Mouse (Mus musculus) layer of hippocampus, adult 11-12 months (tissue): Measurements from ENCODE around the gene Arhgef39.

Source experiments
- DNase-seq: peaks from one replicate; pipeline ENCODE4 v3.0.0; 2022; ENCODE audit warnings: low spot score

Gene Arhgef39

DNA sequence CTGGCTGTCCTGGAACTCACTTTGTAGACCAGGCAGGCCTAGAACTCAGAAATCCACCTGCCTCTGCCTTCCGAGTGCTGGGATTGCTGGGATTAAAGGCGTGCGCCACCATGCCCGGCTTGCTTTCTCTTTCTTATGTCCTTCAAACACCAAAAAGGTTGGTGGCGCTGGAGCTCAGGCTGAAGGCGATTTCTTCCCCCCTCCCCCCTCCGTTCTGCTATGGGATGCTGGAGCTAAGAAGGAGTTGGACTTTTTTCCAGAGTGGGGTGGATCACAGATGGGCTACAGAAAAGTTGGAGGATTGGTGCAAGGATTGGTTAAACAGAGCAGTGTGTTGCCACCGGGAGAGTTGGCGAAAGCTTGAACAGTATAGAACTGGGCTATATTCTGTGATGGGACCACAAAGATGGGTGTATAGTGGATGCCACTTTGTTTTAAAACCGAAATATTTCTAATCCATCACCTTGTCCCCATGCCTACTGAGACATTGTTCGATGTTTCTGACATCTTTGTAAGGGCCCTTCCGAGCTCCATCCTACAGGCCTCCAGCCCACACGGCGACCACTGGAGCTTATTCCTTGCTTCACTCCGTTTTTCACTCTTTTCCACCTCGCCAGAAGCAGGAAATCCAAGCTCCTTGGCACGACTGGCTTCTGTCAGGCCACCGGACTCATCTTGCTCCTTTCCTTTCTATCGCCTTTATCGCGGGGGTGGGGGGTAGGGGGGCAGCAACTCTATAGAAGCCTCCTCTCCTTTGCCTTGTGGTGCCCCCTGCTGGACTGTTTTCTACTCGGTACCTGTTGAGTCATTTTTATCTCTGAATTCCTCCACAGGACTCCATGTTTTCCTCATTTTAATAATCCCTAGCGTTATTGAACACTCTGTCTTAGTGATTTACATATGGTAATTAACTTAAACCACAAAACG is 20.3 kb downstream of the Arhgef39 start:
- peak; percentile 61 for DNase-seq

DNA sequence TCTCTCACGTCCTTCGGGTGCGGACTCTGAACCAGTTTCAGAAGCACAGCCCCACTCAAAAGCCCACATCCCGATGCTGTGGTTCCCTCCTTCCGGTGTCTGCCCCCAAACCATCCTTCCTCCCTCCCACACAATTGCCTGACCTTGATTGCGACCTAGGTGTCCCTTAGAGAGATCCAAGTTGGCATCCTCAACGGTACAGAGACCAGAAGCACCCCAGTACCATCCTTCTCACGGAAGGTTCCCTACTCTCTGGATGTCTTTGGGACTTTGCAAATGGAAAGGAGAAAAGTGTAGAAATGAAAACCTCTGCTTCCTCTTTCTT is 21.0 kb downstream of the Arhgef39 start:
- DNase-seq = no peak

DNA sequence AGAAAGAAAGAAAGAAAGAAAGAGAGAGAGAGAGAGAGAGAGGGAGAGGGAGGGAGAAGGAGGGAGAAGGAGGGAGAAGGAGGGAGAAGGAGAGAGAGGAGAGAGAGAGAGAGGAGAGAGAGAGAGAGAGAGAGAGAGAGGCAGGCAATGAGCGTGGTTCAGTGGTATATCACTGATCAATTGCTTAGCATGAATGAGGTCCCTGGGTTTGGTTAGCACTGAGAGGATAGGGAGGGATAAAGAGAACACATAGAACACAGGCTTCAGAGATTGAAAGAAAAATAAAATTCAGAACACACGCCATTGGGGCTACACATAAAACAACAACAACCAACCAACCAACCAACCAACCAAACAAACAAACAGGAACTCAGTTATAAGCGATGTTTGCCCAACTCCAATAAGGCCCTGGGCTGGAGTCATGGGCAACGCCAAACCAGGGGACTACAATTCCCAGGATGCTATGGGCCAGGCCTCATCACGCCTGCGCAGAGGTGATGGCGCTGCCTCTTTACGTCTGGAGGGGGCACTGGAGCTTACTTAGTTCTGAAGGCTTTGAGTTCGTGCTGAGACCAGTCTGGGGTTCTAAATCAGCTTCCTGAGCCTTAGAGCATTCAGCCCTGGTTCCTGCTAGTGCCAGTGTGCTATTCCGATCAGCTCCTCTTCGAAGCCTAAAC is 21.5 kb downstream of the Arhgef39 start:
- peak; percentile 90 for DNase-seq

DNA sequence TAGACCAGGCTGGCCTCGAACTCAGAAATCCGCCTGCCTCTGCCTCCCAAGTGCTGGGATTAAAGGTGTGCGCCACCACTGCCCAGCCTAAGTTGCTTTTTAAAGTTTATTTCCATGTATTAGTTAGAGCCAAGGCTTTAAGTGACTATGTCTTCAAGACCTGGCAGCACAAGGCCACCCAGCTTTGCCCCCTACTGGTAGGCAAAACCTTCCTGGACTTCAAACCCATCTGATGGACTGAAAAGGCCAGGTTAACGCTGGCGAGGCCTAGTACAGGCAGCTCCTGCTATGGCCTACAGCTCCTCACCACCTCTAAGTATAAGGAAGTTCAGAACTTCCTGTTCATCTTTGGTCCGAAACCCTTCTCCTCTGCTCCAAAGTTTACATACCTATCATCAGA is 22.9 kb downstream of the Arhgef39 start:
- DNase-seq = no peak

DNA sequence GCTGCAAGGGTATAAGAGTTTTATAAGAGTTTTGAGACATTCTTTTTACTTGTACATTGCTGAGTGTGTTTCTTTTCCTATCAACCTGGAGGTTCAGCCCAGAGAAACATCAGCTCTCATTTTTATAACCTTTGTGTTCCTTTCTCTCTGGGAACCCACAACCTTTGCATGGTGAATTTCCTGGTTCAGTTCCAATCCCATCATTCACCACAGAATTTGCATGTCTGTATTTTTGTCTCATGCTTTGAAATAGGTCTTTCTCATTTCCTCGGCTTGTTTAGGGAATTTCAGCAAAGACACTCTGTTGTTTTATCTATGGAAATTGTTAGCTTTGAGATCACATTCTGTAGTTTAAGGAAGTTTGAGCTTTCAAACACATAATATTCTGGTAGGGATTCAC is 25.9 kb downstream of the Arhgef39 start:
- no peak for DNase-seq

DNA sequence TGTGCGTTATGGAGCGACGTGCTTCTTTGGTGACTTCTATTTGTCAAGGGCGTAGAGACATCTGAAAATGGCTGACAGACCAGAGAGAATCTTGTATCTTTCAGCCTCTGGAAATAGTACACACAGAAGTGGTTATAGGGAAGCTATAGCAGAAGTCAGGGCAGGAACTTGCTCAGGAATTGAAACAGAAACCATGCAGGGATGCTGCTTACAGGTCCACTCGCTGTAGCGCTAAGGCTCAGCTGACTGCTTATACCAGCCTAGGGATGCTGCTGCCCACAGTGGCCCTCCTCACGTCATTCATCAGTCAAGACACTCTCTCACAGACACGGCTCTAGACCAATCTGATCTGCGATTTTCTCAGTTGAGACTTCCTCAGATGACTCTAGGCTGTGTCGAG is 29.2 kb downstream of the Arhgef39 start:
- DNase-seq = no peak

DNA sequence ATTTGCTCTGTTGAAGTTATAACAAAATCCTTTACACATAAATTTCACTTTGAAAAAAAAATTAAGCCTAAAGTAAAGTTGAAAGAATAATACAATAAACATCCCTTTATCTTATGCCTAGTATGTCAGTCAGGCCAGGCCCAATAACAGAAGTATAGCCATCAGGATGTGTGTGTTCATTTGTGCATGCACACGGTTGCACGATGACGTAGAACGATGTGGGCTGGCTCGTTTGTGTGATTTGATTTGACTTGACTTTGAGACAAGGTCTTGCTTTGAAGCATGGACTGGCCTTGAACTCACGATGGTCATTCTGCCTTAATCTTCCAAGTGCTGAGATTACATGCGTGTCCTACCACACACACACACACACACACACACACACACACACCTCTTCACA is 32.6 kb downstream of the Arhgef39 start:
- no peak for DNase-seq

DNA sequence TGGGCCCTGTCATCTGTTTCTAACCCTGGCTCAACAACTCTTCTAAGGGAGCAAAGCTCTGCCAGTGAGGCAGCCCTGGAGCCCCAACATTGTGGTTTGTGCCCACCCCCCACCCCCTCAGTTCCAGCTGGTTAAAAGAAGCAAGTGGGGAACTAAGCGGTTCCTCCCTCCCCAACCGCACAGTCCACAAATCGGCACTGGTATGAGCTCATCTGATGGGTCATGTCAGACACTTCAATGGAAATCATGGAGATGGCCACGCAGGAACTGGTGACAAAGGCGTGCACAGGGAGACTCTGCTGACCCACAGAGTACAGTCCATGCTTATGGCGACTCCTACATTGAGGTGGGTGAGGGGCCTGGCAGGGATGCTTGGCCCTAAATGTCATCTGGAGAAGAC is 33.6 kb downstream of the Arhgef39 start:
- no peak for DNase-seq

DNA sequence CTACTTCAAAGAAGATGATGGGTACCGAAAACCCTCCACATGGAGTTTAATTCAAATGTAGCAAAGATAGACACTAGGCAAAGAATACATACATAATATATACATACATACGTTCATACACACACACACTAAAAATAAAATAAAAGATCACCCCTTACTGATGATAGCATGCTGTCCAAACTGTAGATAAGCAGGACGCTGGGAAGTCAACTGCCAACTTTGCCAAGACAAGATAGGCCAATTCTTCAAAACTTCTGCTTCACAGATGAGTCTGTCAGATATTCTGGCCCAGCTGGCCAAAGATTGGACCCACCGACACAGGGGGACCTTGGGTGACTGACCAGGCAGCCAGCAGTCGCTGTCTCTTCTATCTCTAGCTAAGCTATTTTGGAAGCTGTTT is 36.4 kb downstream of the Arhgef39 start:
- no peak for DNase-seq

DNA sequence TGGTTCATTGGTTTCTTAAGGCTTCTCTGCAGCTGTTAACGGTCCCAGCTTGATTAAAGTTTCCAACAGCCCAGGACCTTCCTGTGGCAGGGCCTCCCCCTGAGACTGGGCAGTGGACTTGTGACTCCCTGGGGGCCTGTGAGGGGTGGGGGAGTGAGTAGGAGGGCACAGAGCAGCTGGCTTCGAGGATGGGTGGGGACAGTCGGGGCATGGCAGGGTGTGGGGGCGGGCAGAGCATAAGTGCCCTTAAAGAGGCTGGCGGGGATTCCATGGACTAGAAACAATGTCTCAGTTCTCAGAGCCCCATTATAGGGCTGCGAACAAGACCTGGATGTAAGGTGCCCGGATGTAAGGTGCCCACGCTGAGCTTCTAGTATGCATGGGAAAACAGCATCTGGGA is 42.4 kb downstream of the Arhgef39 start:
- no peak for DNase-seq

DNA sequence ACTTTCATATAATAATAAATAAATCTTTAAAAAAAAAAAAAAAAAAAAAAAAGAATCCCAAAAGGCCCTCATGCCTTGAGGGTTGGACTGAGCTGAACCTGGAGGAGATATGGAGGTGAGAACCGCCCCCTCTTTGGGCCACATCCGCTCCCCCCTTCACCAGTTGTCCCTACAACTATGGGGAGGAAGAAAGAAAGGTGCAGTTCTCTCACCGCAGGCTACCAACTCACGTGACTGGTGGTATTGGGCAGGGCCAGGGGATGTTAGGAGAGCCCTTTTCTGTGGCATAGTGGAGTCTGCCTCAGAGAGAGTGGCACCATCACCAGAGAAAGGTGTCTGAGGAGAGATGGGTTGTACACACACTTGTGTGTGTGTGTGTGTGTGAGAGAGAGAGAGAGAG is 43.0 kb downstream of the Arhgef39 start:
- no peak for DNase-seq

DNA sequence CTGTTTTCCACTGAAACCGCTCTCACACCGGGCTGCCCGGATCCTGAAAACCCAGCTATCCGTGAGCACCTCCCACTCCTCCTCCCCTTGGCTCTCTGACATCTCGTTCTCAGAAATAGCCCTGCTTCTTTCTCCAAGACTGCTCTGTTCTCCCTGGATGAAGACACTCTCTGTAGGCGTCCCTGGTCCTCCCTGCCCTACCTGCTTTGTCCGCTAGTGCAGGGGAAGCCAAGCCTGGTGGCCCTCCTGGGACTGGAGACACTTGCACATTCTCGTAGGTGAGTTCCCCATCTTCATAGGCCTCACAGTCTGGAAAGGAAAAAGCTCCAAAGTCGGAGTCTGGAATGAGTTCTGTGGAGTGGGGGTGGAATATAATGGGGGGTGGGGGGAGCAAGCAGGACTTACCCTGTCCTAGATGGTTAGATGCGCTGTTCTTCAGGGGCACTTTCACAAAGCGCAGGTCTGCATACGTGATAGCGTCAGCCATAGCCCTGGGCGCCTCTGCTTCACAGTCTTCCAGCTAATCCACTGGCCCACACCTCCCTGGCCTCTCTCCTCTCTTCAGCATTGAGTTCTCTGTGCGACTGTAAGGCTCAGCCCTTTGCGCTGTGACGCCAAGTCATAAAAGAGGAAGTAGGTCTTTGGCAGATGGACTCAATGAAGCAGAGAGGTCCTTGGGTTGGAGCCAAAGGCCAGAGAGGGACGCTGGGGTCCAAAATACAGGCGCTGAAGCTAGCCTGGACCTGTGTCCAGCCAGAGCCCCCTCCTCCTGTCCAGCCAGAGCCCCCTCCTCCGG is 45.3 kb downstream of the Arhgef39 start, which contains the start of gene Cd72:
Gene Cd72 (minus strand): TSS at position 588 of the 796 bp plus-strand sequence.
- DNase-seq = no peak

DNA sequence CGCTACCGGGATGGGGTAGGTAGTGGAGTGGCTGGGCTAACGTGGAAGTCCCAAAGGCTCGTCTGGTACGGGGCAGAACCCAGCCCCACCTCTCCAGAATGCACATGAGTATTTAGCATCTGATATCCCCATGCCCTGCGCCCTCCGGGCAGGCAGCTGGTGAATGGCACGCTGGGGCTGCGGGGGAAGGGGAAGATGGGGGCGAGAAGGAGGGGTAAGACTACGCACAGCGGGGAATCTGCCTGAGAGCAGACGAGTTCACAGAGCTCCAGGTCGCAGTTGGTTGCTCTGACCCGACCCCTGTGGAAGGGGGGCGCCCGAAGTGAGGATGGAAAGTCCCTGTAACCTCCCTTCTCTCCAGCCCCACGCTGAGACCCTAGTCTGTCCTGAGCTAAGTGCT is 46.1 kb downstream of the Arhgef39 start:
- DNase-seq = no peak

DNA sequence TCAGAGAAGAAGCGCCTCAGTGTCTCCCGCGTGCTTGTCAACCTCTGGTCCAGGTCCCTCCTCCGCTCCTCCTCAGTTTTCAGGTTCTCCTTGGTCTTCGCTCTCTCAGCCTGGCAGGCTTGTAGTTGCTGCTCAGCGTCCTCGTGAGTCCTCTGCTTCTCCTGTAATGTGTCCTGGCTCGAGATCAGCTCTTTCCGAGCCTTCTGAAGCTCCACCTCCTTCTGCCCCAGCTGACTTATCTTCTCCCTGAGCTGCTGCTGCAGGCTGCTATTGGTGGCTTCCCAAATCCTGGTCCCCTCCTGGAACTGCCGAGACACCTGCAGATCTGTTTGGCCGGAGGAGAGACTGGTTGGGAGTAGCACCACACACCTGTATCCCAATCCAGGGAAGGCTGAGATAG is 47.2 kb downstream of the Arhgef39 start:
- DNase-seq = no peak

DNA sequence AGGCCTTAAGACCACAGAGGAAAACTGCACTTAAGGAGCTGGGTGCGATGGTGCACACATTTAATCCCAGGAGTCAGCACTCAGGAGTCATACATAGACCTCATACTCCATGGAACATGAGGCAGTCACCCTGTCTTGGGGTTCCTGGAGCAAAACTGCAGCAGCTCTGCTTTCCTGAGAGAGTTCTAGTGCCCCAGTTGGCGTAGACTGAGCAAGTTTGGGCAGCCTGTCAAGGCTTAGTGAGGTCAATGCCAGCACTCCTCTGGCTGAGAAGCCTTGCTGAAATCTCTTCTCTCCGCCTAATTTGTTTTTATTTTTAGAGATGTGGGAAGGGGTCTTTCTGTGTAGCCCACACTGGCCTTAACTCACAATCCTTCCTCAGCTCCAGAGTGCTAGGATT is 50.9 kb downstream of the Arhgef39 start:
- DNase-seq = no peak

DNA sequence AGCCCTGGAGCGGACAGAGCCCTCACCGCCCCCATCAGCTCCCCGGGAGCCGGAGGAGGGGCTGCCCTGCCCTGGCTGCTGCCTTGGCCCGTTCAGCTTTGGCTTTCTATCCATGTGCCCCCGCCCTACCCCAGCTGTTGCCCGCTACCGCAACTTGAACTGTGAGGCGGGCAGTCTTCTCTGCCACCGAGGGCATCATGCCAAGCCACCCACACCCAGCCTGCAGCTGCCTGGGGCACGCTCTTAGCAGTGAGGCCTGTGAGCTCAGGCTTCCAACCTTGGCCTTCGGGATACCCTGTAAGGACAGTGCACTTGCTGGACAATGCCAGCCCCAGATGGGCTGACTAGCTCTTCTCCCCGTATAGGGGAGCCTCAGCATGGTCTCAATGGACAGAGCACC is 52.2 kb downstream of the Arhgef39 start:
- DNase-seq = no peak
